Mouse (Mus musculus): Measurements from ENCODE around the gene Tspan15. TPM values are rescaled to one million over a fixed set of nuclear protein-coding genes. Genes with fewer than 3 reads are reported as not detected.

Tspan15 gene
- polyA plus RNA-seq, 2 experiments, result 7.7 to 12.3 TPM

DNA sequence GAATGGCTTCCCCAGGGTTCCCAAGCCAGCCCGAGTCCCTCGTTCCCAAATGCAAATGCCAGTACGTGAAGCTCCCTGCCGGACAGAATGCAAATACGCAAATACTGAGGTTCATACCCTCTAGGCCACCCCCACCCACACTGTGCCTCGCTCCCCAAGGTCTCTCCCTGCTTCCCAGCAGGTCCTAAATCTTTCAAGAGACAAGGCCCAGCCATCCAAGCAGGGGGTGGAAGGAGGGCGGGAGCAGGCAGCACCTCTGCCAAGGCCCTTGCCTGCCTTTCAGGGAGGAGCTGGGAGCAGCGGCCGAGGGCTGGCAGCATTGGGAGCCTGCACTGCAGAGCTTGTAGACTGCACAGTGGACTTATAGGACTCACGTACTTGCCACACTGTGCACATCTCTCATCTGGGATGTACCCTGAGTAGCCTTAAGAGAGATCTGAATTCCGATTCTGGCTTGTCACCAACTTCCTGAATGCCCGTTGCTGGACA lies 21.0 kb upstream of the Tspan15 start, which contains the start of gene Tacr2:
Tacr2 (plus strand) TSS at position 439 of the 489 bp plus-strand sequence.
- no peak within 1 kb of the TSS for H3K4me3 ChIP-seq (replicated peaks; ENCODE audit: low read length)
- H3K9me3 ChIP-seq (ENCODE audit: control insufficient read depth, low read length), result no peaks in the 10 kb centered on the region
- ATAC-seq (ENCODE audit: low FRiP score, low read depth), result no peak
- no peak for TF ChIP-seq POLR2A (IDR thresholded peaks at IDR 0.05; ENCODE audit: borderline replicate concordance, extremely low read depth, insufficient read depth, insufficient read length)
- H3K4me1 ChIP-seq (ENCODE audit: control insufficient read depth, insufficient read depth, low read length), result no peaks in the 10 kb centered on the region
- H3K27me3 ChIP-seq (ENCODE audit: control insufficient read depth, insufficient read depth, low read length), result no peaks in the 10 kb centered on the region
- no peaks in the 10 kb centered on the region for H3K36me3 ChIP-seq (ENCODE audit: control insufficient read depth, insufficient read depth, low read length)
- no peak within 1 kb of the TSS for H3K9ac ChIP-seq (ENCODE audit: low read depth, low read length, severe bottlenecking)
- no peak for DNase-seq (ENCODE audit: low spot score)
- no peak within 1 kb of the TSS for H3K27ac ChIP-seq (replicated peaks; ENCODE audit: low read depth, low read length)
- 53% methylated on average over 12 of the region's 12 CpGs for WGBS
- H3K4me2 ChIP-seq (replicated peaks; ENCODE audit: low read depth, low read length, severe bottlenecking), result no peak within 1 kb of the TSS

DNA sequence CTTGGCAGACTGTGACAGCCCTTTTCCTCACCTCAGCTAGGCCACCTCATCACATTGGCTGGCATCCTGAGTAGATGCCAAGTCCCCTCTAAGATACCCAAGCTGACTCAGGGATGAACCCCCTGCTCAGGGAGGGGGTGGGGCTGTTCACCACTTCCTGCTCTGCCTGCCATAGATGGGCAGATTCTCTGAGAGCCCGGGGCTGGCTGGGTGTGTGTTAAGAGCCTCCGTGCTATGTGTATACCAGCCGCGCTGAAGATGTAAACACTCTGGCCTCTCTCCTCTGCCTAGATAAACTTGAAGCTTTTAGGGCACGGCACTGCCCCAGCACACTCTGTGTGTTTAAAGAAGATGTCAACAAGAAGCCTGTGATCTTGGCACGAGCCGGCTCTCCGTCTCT lies 16.8 kb upstream of the Tspan15 start:
- Histone ChIP-seq H3K4me2 (replicated peaks; ENCODE audit: low read depth, low read length, severe bottlenecking) (no peak overlapping the region), H3K4me3 (replicated peaks; ENCODE audit: low read length) (no peak overlapping the region), H3K9me3 (ENCODE audit: control insufficient read depth, low read length) (no peaks in the 10 kb centered on the region), H3K27me3 (ENCODE audit: control insufficient read depth, insufficient read depth, low read length) (no peaks in the 10 kb centered on the region), H3K4me1 (ENCODE audit: control insufficient read depth, insufficient read depth, low read length) (no peaks in the 10 kb centered on the region), H3K36me3 (ENCODE audit: control insufficient read depth, insufficient read depth, low read length) (no peaks in the 10 kb centered on the region), H3K9ac (ENCODE audit: low read depth, low read length, severe bottlenecking) (no peak overlapping the region), H3K27ac (replicated peaks; ENCODE audit: low read depth, low read length) (no peak overlapping the region)
- WGBS, result 50% methylated on average over 8 of the region's 8 CpGs
- no peak for DNase-seq (ENCODE audit: low spot score)
- TF ChIP-seq POLR2A (IDR thresholded peaks at IDR 0.05; ENCODE audit: borderline replicate concordance, extremely low read depth, insufficient read depth, insufficient read length), result no peak
- no peak for ATAC-seq (ENCODE audit: low FRiP score, low read depth)

DNA sequence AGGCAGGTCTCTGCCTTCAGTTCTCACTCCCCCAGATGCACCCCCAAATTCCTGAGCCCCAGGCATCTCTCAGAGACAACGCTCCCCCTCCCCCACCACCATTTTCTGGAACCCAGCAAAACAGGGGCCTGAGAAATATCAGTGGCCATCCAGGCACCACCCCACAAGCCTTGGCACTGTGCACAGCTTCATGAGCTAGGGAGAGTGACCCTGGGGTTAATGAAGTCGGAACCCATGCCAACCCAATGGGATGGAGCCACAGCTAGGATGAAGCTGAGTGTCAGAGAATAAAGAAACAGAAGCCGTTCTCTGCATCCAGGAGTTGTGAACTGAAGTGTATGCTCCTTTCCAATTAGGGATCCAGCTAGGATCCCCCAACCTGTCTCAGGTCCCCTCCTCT lies 16.1 kb upstream of the Tspan15 start:
- H3K4me2 ChIP-seq (replicated peaks; ENCODE audit: low read depth, low read length, severe bottlenecking), result no peak overlapping the region
- TF ChIP-seq POLR2A (IDR thresholded peaks at IDR 0.05; ENCODE audit: borderline replicate concordance, extremely low read depth, insufficient read depth, insufficient read length), result no peak
- WGBS, result 70% methylated on average over 3 of the region's 3 CpGs
- H3K4me1 ChIP-seq (ENCODE audit: control insufficient read depth, insufficient read depth, low read length), result no peaks in the 10 kb centered on the region
- H3K9me3 ChIP-seq (ENCODE audit: control insufficient read depth, low read length), result no peaks in the 10 kb centered on the region
- H3K36me3 ChIP-seq (ENCODE audit: control insufficient read depth, insufficient read depth, low read length), result no peaks in the 10 kb centered on the region
- H3K27ac ChIP-seq (replicated peaks; ENCODE audit: low read depth, low read length), result no peak overlapping the region
- H3K9ac ChIP-seq (ENCODE audit: low read depth, low read length, severe bottlenecking), result no peak overlapping the region
- DNase-seq (ENCODE audit: low spot score), result no peak
- H3K27me3 ChIP-seq (ENCODE audit: control insufficient read depth, insufficient read depth, low read length), result no peaks in the 10 kb centered on the region
- no peak overlapping the region for H3K4me3 ChIP-seq (replicated peaks; ENCODE audit: low read length)
- no peak for ATAC-seq (ENCODE audit: low FRiP score, low read depth)

DNA sequence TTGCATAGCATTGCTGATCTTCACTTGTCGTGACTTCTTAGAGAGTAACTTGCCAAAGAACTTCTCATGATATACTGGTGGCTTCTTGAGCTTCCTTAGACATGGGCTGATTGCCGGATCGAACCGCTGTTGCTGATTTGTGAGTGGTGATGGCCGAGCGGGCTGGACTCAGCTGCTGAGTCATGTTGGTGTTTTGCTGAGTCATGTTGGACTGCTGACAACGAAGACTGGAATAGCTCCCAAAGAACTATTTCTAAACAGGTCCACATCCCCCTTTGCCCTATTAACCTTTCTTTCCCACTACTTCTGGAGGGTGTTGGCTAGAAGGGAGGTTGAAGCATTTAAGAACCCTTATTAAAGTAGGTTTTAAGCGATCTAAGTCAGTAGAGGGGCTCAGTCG lies 13.0 kb upstream of the Tspan15 start:
- no peak overlapping the region for H3K4me2 ChIP-seq (replicated peaks; ENCODE audit: low read depth, low read length, severe bottlenecking)
- H3K27ac ChIP-seq (replicated peaks; ENCODE audit: low read depth, low read length), result no peak overlapping the region
- no peaks in the 10 kb centered on the region for H3K9me3 ChIP-seq (ENCODE audit: control insufficient read depth, low read length)
- H3K4me1 ChIP-seq (ENCODE audit: control insufficient read depth, insufficient read depth, low read length), result no peaks in the 10 kb centered on the region
- no peak for TF ChIP-seq POLR2A (IDR thresholded peaks at IDR 0.05; ENCODE audit: borderline replicate concordance, extremely low read depth, insufficient read depth, insufficient read length)
- WGBS, result 88% methylated on average over 9 of the region's 9 CpGs
- no peaks in the 10 kb centered on the region for H3K27me3 ChIP-seq (ENCODE audit: control insufficient read depth, insufficient read depth, low read length)
- no peak for DNase-seq (ENCODE audit: low spot score)
- no peak overlapping the region for H3K9ac ChIP-seq (ENCODE audit: low read depth, low read length, severe bottlenecking)
- ATAC-seq (ENCODE audit: low FRiP score, low read depth), result no peak
- no peak overlapping the region for H3K4me3 ChIP-seq (replicated peaks; ENCODE audit: low read length)
- no peaks in the 10 kb centered on the region for H3K36me3 ChIP-seq (ENCODE audit: control insufficient read depth, insufficient read depth, low read length)

DNA sequence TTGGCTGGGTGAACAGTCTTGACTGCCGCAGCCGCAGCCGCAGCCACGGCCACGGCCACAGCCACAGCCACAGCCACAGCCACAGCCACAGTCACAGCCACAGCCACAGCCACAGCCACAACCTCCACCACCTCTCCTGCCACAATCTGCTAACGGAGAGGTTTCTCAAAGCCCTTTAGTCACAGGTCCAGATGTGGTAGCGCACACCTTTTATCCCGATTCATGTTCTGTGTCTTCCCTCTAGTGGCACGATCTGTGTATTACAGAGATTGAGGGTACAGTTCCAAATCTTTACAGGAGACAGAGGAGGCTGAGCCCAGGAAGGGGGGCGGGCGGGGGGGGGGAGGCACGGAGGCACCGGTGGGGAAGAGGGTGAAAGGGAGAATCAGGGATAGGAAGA lies 11.8 kb upstream of the Tspan15 start:
- Histone ChIP-seq H3K9me3 (ENCODE audit: control insufficient read depth, low read length) (no peaks in the 10 kb centered on the region), H3K9ac (ENCODE audit: low read depth, low read length, severe bottlenecking) (no peak overlapping the region), H3K4me1 (ENCODE audit: control insufficient read depth, insufficient read depth, low read length) (no peaks in the 10 kb centered on the region), H3K27me3 (ENCODE audit: control insufficient read depth, insufficient read depth, low read length) (no peaks in the 10 kb centered on the region), H3K4me3 (replicated peaks; ENCODE audit: low read length) (no peak overlapping the region), H3K27ac (replicated peaks; ENCODE audit: low read depth, low read length) (no peak overlapping the region), H3K36me3 (ENCODE audit: control insufficient read depth, insufficient read depth, low read length) (no peaks in the 10 kb centered on the region), H3K4me2 (replicated peaks; ENCODE audit: low read depth, low read length, severe bottlenecking) (no peak overlapping the region)
- ATAC-seq (ENCODE audit: low FRiP score, low read depth) (no peak), DNase-seq (ENCODE audit: low spot score) (peak; percentile 46)
- TF ChIP-seq POLR2A (IDR thresholded peaks at IDR 0.05; ENCODE audit: borderline replicate concordance, extremely low read depth, insufficient read depth, insufficient read length), result no peak
- WGBS, result 47% methylated on average over 13 of the region's 13 CpGs

DNA sequence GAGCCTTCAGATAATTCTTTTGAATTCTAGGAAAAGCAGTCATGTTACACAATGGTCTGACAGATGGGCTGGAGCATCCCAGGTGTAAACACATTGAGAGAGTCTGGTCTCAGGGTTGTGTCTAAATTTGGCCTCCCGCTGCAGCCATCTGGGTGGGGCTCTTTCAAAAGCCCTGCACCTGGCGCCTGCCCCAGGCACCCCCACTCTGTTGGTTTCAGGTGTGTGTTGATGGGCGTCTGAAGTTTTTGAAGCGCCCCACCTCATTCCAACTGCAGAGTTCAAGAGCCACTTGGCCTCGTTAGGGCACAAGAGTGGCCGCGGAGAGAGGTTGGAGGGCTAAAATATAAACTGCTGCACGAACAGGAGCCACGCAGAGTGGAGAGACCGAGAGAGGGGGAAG lies 11.3 kb upstream of the Tspan15 start:
- no peak overlapping the region for H3K9ac ChIP-seq (ENCODE audit: low read depth, low read length, severe bottlenecking)
- no peak overlapping the region for H3K4me3 ChIP-seq (replicated peaks; ENCODE audit: low read length)
- H3K4me1 ChIP-seq (ENCODE audit: control insufficient read depth, insufficient read depth, low read length), result no peaks in the 10 kb centered on the region
- no peaks in the 10 kb centered on the region for H3K36me3 ChIP-seq (ENCODE audit: control insufficient read depth, insufficient read depth, low read length)
- H3K27ac ChIP-seq (replicated peaks; ENCODE audit: low read depth, low read length), result no peak overlapping the region
- no peak overlapping the region for H3K4me2 ChIP-seq (replicated peaks; ENCODE audit: low read depth, low read length, severe bottlenecking)
- no peaks in the 10 kb centered on the region for H3K9me3 ChIP-seq (ENCODE audit: control insufficient read depth, low read length)
- 69% methylated on average over 10 of the region's 10 CpGs for WGBS
- DNase-seq (ENCODE audit: low spot score) (no peak), ATAC-seq (ENCODE audit: low FRiP score, low read depth) (no peak)
- H3K27me3 ChIP-seq (ENCODE audit: control insufficient read depth, insufficient read depth, low read length), result no peaks in the 10 kb centered on the region
- no peak for TF ChIP-seq POLR2A (IDR thresholded peaks at IDR 0.05; ENCODE audit: borderline replicate concordance, extremely low read depth, insufficient read depth, insufficient read length)

All from limb, embryonic 14.5 days (tissue).